Mouse (Mus musculus): ENCODE data around the gene Zfp239.

Zfp239 gene

GRCm38 (mm10) chr6:117907301-117907978 is 45.5 kb downstream of the Zfp239 start:
- DNase-seq (ENCODE audit: low spot score in 2 of 2): peak; percentile 82 to 89

DNA sequence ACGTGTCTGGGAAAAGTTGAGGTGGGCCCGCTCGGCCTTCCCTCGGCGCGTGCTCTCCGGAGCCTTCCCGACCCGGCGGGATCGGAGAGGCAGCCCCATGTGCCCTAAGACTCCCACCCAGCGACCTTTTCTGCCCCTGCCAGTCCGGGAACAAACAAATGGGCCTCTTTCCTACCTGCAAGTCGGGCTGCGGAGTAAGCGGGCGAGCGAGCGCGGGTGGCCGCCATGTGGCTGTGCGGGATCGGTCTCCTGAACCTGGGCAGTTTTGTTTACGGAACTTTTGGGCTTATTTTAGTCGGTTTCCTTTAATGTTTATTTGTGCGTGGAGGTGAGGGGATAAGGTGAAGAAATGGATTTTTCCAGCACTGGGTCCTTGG is 46.1 kb downstream of the Zfp239 start:
- no peak for DNase-seq (ENCODE audit: low spot score in 2 of 2)

DNA sequence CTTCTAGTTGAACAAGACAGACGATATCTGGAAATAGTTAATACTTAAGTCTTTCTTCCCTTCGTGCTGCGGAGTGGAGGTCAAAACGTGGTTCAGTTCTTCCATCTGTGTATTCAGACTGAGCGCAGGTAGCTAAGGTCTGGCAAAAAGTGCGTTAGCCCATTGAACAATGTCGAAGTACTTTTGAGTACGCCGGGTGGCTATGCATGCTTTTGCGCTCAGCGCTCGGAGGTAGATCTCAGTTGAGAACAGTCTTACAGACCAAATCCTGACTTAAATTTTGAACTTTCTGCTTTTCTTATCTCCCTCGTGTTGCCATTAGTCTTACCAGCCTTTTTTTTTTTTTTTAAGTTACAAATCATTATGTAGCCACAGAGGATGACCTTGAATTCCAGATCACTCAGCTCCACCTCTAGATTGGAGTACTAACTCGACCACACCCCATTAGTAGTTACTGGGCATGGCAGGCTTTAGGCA is 46.6 kb downstream of the Zfp239 start:
- DNase-seq (ENCODE audit: low spot score in 2 of 2): no peak

DNA sequence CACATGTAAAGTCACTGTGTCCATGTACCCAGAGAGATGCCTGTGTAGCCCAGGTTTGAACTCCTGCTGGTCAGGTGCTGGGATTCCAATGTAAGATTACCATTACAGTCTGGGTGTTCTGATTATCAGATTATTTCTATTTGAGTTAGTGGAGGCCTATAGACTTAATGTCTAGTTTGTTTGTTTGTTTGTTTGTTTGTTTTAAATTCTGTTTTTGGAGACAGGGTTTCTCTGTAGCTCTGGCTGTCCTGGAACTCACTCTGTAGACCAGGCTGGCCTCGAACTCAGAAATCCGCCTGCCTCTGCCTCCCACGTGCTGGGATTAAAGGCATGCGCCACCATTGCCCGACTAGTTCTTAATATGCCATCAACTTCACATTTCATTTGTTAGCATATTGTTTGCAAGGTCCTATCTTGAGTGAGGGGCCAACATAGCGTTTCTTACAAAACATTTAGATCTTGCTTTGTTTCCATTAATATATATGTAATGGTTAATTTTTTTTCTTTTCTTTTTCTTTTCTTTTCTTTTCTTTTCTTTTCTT is 48.3 kb downstream of the Zfp239 start:
- DNase-seq (ENCODE audit: low spot score in 2 of 2): no peak

- DNase-seq (ENCODE audit: low spot score in 2 of 2): no peak
These were observed 52.6 kb downstream of the Zfp239 start for GRCm38 (mm10) chr6:117914541-117914940.

DNA sequence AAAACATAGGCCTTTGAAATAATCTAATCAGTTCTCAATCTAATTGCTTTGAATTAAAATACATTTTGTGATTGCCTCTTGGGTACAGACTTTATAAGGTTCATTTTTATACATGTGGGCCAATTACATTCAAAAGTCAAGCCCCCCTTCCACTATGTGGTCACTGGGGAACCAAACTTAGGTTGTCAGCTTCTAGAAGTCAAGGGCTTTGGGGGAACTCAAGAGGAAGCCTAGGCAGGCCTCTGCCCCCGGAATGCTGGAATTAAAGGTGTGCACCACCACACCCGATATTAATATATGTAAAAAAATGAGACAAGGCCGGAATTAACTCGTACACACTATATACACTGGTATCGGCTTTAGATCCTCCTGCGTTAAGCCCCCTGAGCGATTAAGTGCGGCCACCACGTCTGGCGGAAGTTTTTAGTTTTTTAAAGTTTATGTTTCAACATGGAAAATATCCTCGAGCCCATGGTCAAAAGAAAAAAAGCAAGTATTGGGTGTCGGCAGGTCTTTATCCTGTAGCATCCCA is 54.4 kb downstream of the Zfp239 start:
- no peak for DNase-seq (ENCODE audit: low spot score in 2 of 2)

DNA sequence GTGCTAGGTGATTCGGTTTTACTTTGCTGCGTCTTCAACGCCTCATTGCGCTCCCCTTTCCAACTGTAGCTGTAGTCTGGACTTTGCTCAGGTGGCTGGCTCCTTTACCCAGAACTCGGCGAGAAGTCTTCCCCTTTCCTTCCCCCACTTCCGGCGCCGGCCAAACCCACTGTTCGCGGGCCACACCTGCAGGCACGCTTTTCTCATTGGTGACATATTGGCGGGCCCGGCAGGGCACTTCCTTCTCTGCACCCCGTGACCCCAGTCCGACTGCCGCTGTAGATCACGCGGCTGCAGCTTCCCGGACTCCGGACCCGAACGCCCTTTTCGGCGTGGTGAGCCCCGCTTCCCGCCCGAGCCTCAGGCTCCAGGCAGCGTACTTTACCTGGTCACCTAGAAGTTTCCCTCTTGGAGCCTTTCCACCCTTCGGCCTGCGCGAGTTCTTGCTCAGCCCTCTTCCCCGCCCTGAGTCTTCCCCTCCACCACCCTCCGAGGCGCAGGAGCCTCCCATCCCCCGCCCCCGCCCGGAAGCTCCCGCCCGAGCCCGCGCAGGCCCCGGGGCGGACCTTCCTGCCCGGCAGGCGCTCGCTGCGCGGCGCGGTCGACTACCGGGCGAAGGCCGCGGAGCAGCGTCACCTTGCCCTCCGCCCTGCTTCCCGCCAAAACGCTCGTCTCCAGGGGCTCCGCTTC is 55.0 kb downstream of the Zfp239 start:
- DNase-seq (ENCODE audit: low spot score in 2 of 2): peak; percentile 80 to 85

GRCm38 (mm10) chr6:117917576-117917975 is 55.7 kb downstream of the Zfp239 start:
- peak; percentile 59 to 78 for DNase-seq (ENCODE audit: low spot score in 2 of 2)

- DNase-seq (ENCODE audit: low spot score in 2 of 2): no peak
These were observed 56.1 kb downstream of the Zfp239 start for GRCm38 (mm10) chr6:117918043-117918442.

GRCm38 (mm10) chr6:117920659-117921640 is 59.0 kb downstream of the Zfp239 start:
- DNase-seq (ENCODE audit: low spot score in 2 of 2): peak in 1 of 2 experiments; percentile 25

DNA sequence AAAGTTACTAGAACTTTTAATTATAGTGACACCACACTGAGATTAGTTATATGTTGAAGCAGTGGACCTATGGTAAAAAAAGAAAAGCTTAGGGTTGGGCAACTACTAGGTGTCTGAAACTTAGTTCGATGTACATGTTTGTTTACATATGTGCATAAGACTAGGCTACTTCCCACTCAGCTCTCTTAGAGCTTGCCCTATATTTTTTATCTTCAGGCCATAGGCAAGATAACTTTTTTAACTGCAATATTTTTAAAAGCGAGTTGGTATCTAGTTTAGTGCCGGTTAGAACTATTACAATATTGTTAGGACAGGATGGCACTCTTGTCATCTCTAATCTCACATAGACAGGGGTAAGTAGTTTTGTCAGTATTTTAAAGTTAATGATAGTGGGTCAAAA is 60.1 kb downstream of the Zfp239 start:
- DNase-seq (ENCODE audit: low spot score in 2 of 2): no peak
